Mouse (Mus musculus) lung, postnatal 0 days (tissue): ENCODE data around the gene Klf12. TPM values are rescaled to one million over a fixed set of nuclear protein-coding genes. Genes with fewer than 3 reads are reported as not detected.

Experiments
- ATAC-seq: fragments of 200-750 bp; cut with Nextera tagmentation; 2 replicates; pipeline ENCODE4 v1.8.0; 2017; ENCODE audit warnings: moderate library complexity
- DNase-seq: peaks from one replicate; pipeline ENCODE4 v3.0.0-alpha.2; 2016; ENCODE audit warnings: low spot score
- H3K27ac ChIP-seq: fragments of 300-500 bp; sonication (generic); 2 replicates; pipeline ENCODE4 v1.5.1; 2014; ENCODE audit warnings: antibody characterized with exemption, mild to moderate bottlenecking, low read length, mixed read lengths
- H3K27me3 ChIP-seq: fragments of 300-500 bp; sonication (generic); replicated peaks from 2 replicates; pipeline ENCODE4 v1.6.1; 2014; ENCODE audit warnings: low read length, mixed read lengths; ENCODE audit not compliant: insufficient read depth
- H3K36me3 ChIP-seq: fragments of 300-500 bp; sonication (generic); 2 replicates; pipeline ENCODE4 v1.6.1; 2014; ENCODE audit warnings: low read length, mixed read lengths; ENCODE audit not compliant: insufficient read depth
- H3K4me1 ChIP-seq: fragments of 300-500 bp; sonication (generic); 2 replicates; pipeline ENCODE4 v1.6.1; 2014; ENCODE audit warnings: antibody characterized with exemption, low read depth, low read length, mixed read lengths; ENCODE audit not compliant: insufficient read depth
- H3K4me2 ChIP-seq: fragments of 300-500 bp; sonication (generic); replicated peaks from 2 replicates; pipeline ENCODE4 v1.6.1; 2014; ENCODE audit warnings: low read depth, mild to moderate bottlenecking, low read length, moderate library complexity, mixed read lengths
- H3K4me3 ChIP-seq: fragments of 300-500 bp; sonication (generic); 2 replicates; pipeline ENCODE4 v1.5.1; 2014; ENCODE audit warnings: low read depth, low read length
- H3K9ac ChIP-seq: fragments of 300-500 bp; sonication (generic); replicated peaks from 2 replicates; pipeline ENCODE4 v1.6.1; 2014; ENCODE audit warnings: low read depth, mild to moderate bottlenecking
- H3K9me3 ChIP-seq: fragments of 300-500 bp; sonication (generic); 2 replicates; pipeline ENCODE4 v1.6.1; 2016; ENCODE audit warnings: low read length, mixed read lengths
- CTCF ChIP-seq: IDR thresholded peaks from 2 replicates; pipeline ENCODE4 v1.5.1; 2016; ENCODE audit warnings: antibody characterized with exemption, mild to moderate bottlenecking
- EP300 ChIP-seq: IDR thresholded peaks from 2 replicates; pipeline ENCODE4 v1.6.1; 2016; ENCODE audit warnings: antibody characterized with exemption, mild to moderate bottlenecking, control low read depth
- WGBS: fragments of 180-500 bp; shearing (Covaris S2); extraction: QIAGEN DNeasy Blood & Tissue Kit; methylation state at CpG from one replicate; pipeline ENCODE4 v1.1.7; 2014; 5-methylcytosine and 5-hydroxymethylcytosine counted together
- polyA plus RNA-seq: library from polyadenylated mRNA; unstranded; fragments of >200 nt; fragmentation: Nextera tagmentation; extraction: Ambion mirVana; gene quantifications from 2 replicates; pipeline ENCODE4 v1.2.1, GENCODE M21; 2015

Klf12 gene
- polyA plus RNA-seq, 1 experiment from 2014 or later, result 5.2 TPM

- DNase-seq, result no peak
- no peak for ATAC-seq
- Histone ChIP-seq H3K4me2 (no peak overlapping the region), H3K4me3 (no peak overlapping the region), H3K4me1 (no peaks in the 10 kb centered on the region), H3K9ac (no peak overlapping the region), H3K9me3 (no peaks in the 10 kb centered on the region), H3K27ac (no peak overlapping the region), H3K36me3 (no peaks in the 10 kb centered on the region), H3K27me3 (no peaks in the 10 kb centered on the region)
- TF ChIP-seq EP300 (no peak), CTCF (no peak)
- 80% methylated on average over 4 of the region's 4 CpGs for WGBS
Measured at GRCm38 (mm10) chr14:100053456-100053855, 231.0 kb downstream of the Klf12 start.

GRCm38 (mm10) chr14:100052876-100053275 is 231.6 kb downstream of the Klf12 start:
- ATAC-seq, result no peak
- H3K4me2 ChIP-seq, result no peak overlapping the region
- TF ChIP-seq CTCF, result no peak
- no peak for TF ChIP-seq EP300
- DNase-seq, result no peak
- no peaks in the 10 kb centered on the region for H3K36me3 ChIP-seq
- H3K9ac ChIP-seq, result no peak overlapping the region
- no peak overlapping the region for H3K27ac ChIP-seq
- no peaks in the 10 kb centered on the region for H3K9me3 ChIP-seq
- 68% methylated on average over 2 of the region's 2 CpGs for WGBS
- no peaks in the 10 kb centered on the region for H3K4me1 ChIP-seq
- H3K27me3 ChIP-seq, result no peaks in the 10 kb centered on the region
- no peak overlapping the region for H3K4me3 ChIP-seq

GRCm38 (mm10) chr14:100045431-100045830 is 239.0 kb downstream of the Klf12 start:
- no peak overlapping the region for H3K4me3 ChIP-seq
- ATAC-seq, result no peak
- H3K27me3 ChIP-seq, result no peaks in the 10 kb centered on the region
- H3K4me1 ChIP-seq, result no peaks in the 10 kb centered on the region
- no peaks in the 10 kb centered on the region for H3K9me3 ChIP-seq
- H3K9ac ChIP-seq, result no peak overlapping the region
- H3K27ac ChIP-seq, result no peak overlapping the region
- H3K4me2 ChIP-seq, result no peak overlapping the region
- H3K36me3 ChIP-seq, result no peaks in the 10 kb centered on the region
- TF ChIP-seq EP300 (no peak), CTCF (no peak)
- no peak for DNase-seq

GRCm38 (mm10) chr14:100041823-100042222 is 242.7 kb downstream of the Klf12 start:
- Histone ChIP-seq H3K27ac (no peak overlapping the region), H3K4me1 (no peaks in the 10 kb centered on the region), H3K9me3 (no peaks in the 10 kb centered on the region), H3K4me3 (no peak overlapping the region), H3K36me3 (no peaks in the 10 kb centered on the region), H3K4me2 (no peak overlapping the region), H3K9ac (no peak overlapping the region), H3K27me3 (no peaks in the 10 kb centered on the region)
- DNase-seq (no peak), ATAC-seq (no peak)
- TF ChIP-seq EP300 (no peak), CTCF (no peak)
- 73% methylated on average over 6 of the region's 6 CpGs for WGBS

- H3K27me3 ChIP-seq, result no peaks in the 10 kb centered on the region
- H3K4me3 ChIP-seq, result 0 out of 2 replicates have a peak overlapping the region, but pooled peaks have one; percentile 6
- H3K27ac ChIP-seq, result no peak overlapping the region
- no peaks in the 10 kb centered on the region for H3K4me1 ChIP-seq
- no peaks in the 10 kb centered on the region for H3K36me3 ChIP-seq
- no peaks in the 10 kb centered on the region for H3K9me3 ChIP-seq
- ATAC-seq (no peak), DNase-seq (peak; percentile 32)
- TF ChIP-seq EP300, result no peak
- no peak for TF ChIP-seq CTCF
- no peak overlapping the region for H3K9ac ChIP-seq
- H3K4me2 ChIP-seq, result peak overlapping the region; percentile 6; the same call in 1 of the 2 replicates
- 79% methylated on average over 6 of the region's 6 CpGs for WGBS
Measured at GRCm38 (mm10) chr14:100026671-100027070, 257.8 kb downstream of the Klf12 start.

- Histone ChIP-seq H3K4me3 (no peak overlapping the region), H3K4me2 (no peak overlapping the region), H3K27me3 (no peaks in the 10 kb centered on the region), H3K9ac (no peak overlapping the region), H3K27ac (no peak overlapping the region), H3K4me1 (no peaks in the 10 kb centered on the region), H3K36me3 (no peaks in the 10 kb centered on the region), H3K9me3 (no peaks in the 10 kb centered on the region)
- ATAC-seq, result no peak
- TF ChIP-seq CTCF, result no peak
- TF ChIP-seq EP300, result no peak
- WGBS, result 78% methylated on average over 2 of the region's 2 CpGs
- no peak for DNase-seq
Measured at GRCm38 (mm10) chr14:100017219-100017618, 267.3 kb downstream of the Klf12 start.

GRCm38 (mm10) chr14:100010525-100010924 is 274.0 kb downstream of the Klf12 start:
- no peaks in the 10 kb centered on the region for H3K36me3 ChIP-seq
- TF ChIP-seq CTCF, result no peak
- DNase-seq (no peak), ATAC-seq (no peak)
- WGBS, result 66% methylated on average over 5 of the region's 5 CpGs
- H3K4me3 ChIP-seq, result no peak overlapping the region
- H3K27me3 ChIP-seq, result no peaks in the 10 kb centered on the region
- no peaks in the 10 kb centered on the region for H3K4me1 ChIP-seq
- H3K4me2 ChIP-seq, result no peak overlapping the region
- no peak overlapping the region for H3K9ac ChIP-seq
- no peaks in the 10 kb centered on the region for H3K9me3 ChIP-seq
- no peak overlapping the region for H3K27ac ChIP-seq
